Mouse (Mus musculus) T-helper 1 cell (primary cell): ENCODE results near the gene Map3k5.

Experiments
- in situ Hi-C: fragments of 300-600 bp; cut with MboI, MseI; formaldehyde crosslinking; loops from one replicate; pipeline ENCODE4 v1.15.1; 2025; ENCODE audit warnings: high pct_unique_total_duplicates

Map3k5 gene

DNA sequence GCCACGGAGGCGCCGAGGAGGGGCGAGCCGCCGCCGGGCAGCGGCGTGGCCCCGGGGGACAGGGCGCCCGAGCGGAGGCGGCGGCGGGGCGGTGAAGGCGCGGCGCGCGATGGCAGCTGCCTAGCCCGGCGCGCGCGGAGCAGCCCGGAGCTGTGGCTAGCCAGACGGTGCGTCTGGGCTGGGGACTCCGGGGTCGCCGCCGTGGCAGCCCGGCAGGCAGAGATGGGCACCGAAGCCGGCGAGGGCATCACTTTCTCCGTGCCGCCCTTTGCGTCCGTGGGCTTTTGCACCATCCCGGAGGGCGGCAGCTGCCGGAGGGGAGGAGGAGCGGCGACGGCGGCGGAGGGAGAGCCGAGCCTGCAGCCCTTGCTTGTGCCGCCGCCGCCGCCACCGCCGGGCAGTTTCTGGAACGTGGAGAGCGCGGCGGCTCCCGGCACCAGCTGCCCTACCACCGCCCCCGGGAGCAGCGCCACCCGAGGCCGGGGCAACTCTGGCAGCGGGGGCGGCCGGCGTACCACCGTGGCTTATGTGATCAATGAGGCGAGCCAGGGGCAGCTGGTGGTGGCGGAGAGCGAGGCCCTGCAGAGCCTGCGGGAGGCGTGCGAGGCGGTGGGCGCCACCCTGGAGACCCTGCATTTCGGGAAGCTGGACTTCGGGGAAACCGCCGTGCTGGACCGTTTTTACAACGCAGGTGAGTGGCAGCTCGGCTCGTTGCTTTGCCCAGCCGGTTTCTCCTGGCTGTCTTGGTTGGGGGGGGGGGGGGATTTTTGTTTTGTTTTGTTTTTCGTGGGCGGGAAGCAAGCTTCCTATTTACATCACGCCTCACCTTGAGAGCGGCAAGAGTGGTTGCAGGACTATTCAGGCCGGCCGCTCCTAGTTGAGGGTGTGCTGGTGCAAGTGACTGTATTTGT is at the start of gene Map3k5:
Gene Map3k5, plus strand, starts transcription at position 89 of the 911 bp plus-strand sequence.
- in situ Hi-C loops = loop anchor here (5.0 kb wide), 1 partner anchor 68 kb away; no protein-coding TSS in a partner anchor

DNA sequence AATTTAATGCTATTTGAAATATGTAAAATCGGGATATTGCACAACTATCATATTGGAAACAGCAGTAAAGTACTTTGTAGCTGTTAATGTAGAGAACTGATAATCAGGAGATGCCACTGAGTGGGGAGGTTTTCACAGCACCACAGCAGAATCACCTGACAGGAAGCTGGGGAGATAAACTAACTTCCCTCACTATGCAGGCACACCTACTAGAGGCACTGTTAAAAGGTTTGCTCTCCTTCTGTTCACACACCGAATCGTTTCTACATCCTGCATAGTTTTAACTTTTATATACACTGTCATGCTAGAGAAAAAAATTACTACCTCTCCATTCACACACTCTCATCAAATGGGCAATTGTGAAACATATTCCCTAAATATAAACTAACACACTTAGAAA is 48.0 kb upstream of the Map3k5 start:
- in situ Hi-C loops = no loop called here

DNA sequence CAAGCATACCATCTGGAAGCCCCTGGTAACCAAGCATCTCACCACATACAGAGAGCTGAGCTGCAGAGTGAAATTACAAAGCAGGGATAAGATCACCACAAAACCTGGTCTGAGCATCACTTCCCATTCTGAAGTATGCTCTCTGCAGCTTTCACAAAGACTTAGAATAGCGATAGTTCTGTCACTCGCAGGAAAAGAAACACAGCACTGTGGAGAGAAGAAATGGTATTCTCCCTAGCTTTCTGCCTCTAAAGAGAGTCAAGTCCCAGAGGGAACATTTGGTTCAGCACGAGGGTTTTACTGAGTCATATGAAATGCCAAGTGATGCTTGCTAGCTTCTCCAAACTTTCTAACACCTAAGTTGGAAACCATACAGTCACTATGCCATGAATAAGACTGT is 44.4 kb upstream of the Map3k5 start:
- in situ Hi-C loops = no loop called here

DNA sequence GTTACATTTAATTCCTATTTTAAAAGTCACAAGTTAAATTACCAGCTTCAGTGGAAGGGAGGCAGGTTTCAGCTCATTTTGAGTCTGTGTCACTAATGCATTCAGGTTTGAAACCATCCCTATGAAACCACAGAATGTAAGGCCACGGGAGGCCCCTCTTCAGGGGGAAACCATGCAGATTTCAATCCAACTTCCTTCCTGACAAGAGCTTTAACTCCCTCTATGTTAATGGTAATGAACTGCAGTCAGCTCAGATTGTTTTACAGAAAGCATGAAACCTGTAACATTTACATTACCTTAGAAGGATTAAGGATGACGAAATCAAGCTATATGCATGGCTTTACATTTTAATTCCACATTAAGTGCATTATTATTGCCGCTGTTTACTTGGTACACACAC is 42.6 kb upstream of the Map3k5 start:
- in situ Hi-C loops = no loop called here

DNA sequence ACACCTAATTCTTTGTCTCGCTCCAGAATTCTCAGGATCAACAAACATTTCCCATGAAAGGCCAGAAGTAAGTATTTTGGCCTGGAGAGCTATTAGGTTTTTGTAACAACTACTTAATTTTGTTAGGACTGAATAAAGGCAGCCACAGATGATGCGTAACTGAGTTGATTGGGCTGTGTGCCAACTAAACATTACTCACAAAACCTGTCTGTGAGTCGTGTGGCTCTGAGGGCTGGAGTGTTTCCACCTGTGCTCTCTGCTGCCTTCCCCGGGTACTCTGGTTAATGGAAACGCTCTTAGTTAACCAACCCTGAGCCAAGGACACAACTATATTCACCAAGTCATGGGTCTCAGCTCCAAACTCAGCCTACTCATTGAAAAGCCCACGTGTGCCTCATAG is 41.1 kb upstream of the Map3k5 start:
- in situ Hi-C loops = no loop called here

DNA sequence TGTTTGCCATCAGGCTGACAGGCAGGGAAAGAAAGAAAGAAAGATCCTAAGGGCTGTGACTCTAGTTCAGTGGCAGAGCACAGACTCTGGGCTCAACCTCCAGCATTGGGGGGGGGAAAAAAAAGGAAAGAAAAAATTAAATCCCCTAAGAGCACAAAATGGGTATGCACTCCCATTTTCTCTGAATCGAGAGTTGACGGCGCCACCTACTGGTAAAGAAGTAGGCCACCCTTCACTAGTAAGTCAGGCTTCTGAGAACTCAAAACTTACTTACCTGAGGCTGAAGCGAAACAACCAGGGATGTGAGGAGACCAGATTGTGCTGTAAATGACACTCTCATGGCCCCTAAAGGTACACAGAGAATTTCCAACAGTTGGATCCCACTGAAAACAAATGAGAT is 40.3 kb upstream of the Map3k5 start:
- in situ Hi-C loops = no loop called here

DNA sequence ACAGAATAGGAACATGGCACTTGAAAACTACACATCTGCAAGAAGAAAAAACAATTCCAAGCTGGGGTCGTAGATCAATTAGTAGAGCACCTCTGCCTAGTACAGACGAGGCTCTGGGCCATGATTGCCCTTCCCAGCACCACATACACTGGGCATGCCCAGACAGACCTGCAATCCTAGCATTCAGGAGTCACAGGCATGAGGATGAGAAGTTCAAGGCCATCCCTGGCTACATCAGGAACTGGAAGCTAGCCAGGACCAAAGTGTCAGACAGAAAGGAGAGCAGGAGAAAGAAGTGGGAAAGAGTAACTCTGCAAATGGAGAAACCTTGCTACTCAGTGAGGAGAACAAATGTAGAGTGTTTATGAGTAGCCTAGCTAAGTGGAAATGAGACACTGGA is 34.1 kb upstream of the Map3k5 start:
- in situ Hi-C loops = no loop called here

DNA sequence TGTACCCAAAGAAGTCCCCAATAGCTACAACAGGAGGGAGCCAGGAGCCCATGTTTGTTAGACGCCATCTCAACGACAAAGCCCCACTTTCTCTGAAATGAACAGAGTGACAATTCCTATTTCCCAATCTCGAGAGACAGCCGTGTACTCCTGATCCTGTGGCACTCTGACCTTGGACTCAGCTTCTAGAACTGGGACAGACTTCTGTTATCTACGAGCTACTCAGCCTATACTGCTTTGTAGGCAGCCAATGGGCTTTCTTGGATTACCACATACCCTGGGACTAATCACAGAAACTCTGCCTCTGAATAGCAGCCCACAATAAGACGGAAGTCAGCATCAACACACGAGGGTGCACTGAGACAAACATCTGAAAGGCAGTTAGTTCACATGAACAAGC is 32.3 kb upstream of the Map3k5 start:
- in situ Hi-C loops = no loop called here

DNA sequence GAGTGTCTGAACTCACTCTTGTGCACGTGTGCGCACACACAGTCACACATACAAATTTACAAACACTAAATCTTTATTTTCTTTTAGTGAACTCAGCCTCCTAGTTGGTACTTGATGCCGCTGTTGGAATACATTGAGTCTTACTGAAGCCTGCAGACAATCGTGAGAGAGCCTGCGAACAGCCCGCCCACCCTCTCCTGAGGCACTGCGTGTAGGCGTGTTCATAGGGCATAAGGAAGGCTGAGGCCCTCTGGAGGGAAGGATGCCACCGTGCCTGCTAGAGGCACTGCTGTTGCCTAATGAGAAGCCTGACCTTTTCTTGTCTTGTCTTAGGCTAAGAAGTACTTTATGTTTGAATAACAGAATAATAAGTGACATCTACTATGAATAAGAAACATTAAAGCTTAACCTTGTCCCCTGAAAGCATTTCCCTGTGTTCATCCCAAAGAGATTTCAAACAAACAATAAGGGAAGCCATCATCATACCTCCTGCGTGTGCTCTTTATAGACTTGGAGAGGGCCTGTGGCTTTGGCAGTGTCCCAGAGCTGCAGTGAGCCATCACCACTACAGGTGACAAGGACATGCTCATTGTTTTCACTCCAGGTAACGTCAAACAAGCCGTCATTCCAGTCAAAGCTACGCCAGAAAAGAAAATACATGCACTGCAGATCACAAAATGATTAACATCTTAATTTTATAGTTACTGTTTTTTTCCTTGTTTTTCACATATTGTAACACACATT is 30.0 kb upstream of the Map3k5 start:
- in situ Hi-C loops = no loop called here

DNA sequence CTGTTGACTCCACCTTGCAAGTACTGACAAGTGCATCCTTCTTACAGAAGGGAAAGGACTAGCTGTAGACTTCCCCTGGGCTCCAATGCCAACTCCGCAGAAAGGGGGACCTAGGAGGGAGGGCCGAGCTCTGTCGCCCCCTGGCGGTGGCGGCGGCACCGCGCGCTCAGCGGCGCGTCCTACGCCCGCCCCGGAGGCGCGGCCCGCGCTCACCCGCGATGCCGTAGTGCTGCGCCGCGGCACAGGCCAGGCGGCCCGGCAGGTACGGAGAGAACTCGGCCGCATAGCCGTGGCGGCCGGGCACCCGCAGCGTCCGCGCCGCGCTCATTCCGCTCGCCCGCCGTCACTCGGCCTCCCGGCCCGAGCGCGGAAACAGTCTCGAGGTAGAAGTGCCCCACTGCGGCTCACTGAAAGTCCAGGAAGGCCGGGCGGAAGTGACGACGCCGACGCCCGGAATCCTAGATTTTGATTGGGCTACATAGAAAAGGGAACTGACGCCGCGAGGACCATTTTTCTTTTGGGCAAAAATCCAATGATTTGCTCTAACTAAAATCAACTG is 26.9 kb upstream of the Map3k5 start, which contains the start of gene Pex7:
Gene Pex7, minus strand, starts transcription at position 444 of the 559 bp plus-strand sequence.
- in situ Hi-C loops = no loop called here

DNA sequence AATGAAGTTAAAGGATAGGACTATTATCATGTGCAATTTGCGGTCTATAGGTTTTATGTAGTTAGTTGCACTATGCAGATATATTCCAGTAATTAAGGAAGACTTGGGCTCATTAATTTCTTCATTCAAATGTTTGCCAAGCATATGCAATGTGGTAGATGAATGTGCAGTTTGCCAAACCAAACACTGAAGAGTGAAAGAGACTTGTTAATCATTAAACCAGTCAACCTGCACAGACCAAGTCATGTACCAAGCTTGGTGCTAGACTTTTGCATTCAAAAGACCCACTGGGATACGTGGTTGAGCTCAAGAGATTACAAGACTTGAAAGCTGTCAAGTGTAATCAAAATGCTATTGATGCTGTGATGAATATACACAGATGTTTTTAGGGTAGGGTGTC is 26.2 kb upstream of the Map3k5 start:
- in situ Hi-C loops = no loop called here

DNA sequence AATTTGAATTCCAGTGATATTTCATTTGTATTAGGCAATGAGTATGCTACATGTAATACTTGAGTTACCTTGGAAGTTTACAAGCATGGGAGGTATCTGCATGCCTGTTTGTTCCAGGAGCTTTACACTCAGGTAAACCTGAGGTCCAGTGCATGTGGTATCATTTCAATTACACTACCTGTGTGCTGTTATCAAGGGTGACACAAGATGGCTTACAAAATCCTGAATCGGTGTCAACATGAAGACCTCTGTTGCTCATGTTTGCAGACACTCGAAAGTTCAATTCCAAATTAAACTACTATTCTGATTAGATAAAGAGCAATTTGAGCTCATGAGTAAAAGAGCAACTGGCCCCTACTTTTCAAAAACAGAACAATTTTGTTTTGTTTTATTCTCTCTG is 23.8 kb upstream of the Map3k5 start:
- in situ Hi-C loops = no loop called here

DNA sequence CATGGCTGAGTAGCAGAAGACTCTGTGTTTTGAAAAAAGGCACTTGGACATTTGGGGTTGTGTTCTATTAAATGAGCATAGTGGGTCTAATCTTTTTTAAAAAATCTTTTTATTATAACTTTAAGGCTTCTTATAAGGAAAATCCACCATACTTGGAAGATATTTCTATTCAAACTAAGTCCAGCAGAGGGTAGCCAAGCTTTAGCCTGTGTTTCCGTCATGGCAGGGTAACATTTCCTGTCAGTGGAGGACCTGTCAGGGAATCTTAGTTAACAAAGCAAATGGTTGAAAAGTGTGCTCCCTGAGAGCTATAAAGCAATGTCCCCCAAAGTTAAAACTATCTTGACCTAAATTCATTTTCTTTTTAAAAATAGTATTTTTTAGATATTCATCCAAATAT is 22.7 kb upstream of the Map3k5 start:
- in situ Hi-C loops = no loop called here

DNA sequence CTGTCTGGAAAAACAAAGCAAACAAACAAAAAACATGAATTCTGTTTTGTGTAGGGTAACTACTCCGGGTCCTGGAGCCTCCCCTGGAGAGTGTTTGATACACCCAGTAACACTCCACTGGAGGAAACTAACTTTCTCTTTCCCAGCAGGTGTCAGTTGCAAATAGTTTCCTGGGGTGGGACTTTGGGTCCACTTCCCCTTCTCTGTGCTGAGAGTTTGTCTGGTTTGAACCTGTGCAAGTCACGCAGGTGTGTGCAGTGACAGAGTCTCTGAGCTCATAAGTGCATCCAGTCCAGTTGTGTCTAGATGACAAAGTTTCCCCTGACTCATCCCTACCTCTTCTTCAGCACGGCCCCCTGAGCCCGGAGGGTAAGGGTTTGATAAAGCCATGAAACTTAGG is 20.5 kb upstream of the Map3k5 start:
- in situ Hi-C loops = no loop called here

DNA sequence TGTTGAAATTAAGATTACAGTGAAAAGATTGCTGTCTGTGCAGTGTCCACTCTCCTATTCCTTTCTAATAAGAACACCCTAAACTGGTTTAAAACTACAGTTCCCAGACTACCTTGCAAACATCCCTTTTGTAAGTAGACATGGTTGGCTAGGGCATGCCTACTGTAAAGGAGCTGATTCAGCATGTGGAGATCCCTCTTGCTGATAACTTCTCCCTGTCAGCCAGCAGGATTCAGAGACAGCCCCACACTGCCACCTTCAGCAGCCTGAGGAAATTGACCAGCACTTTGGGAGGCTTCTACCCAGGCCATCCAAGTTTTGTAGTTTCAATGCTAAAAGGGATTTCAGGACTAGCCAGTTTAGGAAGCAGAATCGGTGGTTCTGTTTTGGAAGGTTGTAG is 19.0 kb upstream of the Map3k5 start:
- in situ Hi-C loops = loop anchor here (5.0 kb wide), 1 partner anchor 212 kb away; no protein-coding TSS in a partner anchor

DNA sequence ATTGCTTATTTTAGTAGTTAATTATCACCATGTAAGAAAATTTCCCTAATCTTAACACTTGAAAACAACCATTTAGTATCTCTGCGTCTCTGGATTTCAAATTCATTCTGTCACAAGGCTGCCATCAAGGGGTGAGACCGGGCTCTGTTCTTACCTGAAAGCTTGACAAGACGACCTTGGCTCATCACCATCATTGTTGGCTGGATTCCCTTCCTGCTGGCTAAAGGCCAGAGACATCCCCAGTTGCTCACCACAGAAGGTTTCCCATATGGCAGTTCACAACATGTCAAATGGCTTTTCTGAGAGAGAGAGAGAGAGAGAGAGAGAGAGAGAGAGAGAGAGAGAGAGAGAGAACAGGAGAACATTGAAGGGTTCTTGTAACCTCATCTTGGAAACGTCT is 11.9 kb upstream of the Map3k5 start:
- in situ Hi-C loops = no loop called here

DNA sequence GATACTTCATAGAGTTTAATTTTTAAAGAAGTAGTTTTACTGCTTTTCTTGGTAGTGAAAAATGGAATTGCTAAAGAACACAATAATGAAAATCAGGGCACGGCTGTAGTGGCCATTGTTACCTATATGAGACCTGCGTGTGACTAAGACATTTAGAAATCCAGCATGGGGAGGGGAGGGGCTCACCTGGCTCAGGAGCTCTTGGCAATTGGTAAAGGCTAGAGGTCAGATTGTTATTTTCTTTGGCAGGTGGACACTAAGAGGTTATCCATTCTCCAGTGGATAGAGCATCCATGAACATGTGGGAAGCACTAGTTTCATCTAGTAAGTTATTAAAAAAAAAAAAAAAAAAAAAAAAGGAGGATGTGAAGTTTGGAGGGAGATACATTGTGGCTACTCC is 10.0 kb upstream of the Map3k5 start:
- in situ Hi-C loops = no loop called here

DNA sequence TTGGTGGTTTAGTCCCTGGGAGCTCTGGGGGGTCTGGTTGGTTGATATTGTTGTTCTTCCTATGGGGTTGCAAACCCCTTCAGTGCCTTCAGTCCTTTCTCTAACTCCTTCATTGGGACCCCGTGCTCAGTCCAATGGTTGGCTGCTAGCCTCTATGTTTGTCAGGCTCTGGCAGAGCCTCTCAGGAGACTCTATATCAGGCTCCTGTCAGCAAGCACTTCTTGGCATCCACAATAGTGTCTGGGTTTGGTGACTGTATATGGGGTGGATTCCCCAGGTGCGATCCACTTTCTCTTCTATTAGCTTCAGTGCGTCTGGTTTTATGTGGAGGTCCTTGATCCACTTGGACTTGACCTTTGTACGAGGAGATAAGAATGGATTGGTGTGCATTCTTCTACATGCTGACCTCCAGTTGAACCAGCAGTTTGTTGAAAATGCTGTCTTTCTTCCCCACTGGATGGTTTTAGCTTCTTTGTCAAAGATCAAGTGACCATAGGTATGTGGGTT is 7.8 kb upstream of the Map3k5 start:
- in situ Hi-C loops = loop anchor here (5.0 kb wide), 1 partner anchor 146 kb away; no protein-coding TSS in a partner anchor

DNA sequence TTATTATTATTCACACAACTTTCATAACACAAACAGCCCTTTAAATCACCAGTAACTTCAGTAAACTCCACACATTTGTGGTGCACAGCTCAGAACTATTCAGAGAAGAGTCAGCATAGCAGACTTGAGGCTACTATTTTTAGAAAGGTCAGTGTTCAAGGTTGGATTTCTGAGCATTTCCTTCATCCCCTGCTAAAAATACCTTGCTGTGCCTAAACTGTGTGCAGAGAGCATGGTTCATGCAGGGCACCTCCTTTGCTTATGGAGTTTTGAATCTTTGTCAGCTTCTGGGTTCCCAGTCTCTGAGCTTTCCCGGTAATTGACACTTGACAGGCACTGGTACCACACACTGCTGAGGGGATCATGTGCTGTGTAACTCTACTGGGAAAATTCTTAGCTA is 6.1 kb upstream of the Map3k5 start:
- in situ Hi-C loops = loop anchor here (5.0 kb wide), 1 partner anchor 144 kb away; no protein-coding TSS in a partner anchor

DNA sequence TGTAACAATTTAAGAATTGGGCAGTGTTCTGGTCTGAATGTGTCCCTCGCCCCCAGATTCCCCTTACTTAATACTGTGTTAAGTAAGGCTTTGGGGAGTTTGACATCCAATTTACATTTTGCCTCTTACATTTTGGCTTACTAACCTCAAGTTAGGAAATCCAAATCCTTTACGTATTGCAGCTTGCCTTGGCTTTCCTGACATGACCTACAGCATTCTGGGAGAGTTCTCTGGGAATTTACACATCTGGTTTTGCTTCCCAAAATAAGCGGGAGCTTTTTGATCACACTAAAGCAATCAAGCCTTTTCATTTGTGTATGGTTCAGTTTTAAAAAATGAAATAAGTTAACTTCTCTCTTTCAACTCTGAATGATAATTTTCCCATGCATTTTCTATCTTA is 1.3 kb upstream of the Map3k5 start:
- in situ Hi-C loops = no loop called here

DNA sequence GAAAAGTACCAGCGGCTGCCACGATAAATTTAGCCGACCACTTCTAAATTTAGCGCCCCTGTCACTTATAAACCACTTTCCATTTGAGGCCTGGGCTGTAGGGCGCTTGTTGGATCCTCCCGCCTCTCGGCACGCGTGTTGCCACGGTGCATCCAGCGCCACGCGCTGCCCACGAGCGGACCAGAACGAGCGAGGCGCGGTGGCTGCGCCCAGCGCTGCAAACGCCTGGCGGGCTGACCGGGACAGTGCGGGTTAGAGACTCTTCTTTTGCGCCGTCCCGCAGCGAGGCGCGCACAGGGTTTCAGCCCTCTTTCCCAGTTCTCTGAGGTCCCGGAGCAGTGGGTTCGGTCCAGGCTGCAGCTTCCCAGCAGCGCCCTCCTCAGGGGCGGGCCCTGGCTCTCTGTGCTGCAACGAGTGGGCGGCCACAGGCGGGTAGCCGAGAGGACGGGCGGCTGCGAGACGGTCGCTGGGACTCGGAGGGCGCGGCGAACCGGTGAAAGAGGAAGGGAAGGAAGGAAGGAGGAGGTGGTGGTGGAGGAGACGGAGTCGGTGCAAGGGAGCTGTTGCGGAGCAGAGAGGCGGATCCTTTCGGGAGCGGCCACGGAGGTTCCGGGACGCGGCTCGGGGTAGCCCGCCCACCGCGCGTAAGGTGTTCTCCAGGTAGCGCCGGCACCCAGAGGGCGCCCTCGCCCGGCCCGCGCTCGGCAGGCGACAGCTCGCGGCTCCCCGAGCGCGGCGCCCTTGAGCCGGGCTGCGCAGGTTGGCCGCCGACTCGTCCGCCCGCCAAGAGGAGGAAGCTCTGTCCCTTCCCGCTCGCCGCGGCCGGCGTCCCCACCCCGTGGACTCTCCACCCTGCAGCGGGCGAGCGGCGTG is 525 bp upstream of the Map3k5 start:
- in situ Hi-C loops = no loop called here
